Mouse (Mus musculus) kidney, adult 2 months (tissue): ENCODE measurements at regions not wholly inside any gene's neighbourhood (a gene's known extent, or its start where the extent isn't known, plus 50 kb on each side); places are given as distances from the start of the nearest gene placed in this dataset.

ENCODE experiments used
- CTCF ChIP-seq: fragments of 200-500 bp; conservative IDR thresholded peaks from 2 replicates; pipeline ENCODE4 v1.5.1; 2011; ENCODE audit warnings: low read depth, mild to moderate bottlenecking, control low read depth, low read length, moderate library complexity, mixed read lengths; ENCODE audit not compliant: insufficient read depth, insufficient read length
- POLR2A ChIP-seq: fragments of 200-500 bp; IDR thresholded peaks from one replicate; pipeline ENCODE4 v1.6.1; 2011; ENCODE audit warnings: low read depth, low read length, control low read depth

- TF ChIP-seq CTCF = no peak
- TF ChIP-seq POLR2A = no peak
These were observed 147.3 kb downstream of the Dmac1 start for GRCm38 (mm10) chr4:75130757-75131156.
